Mouse (Mus musculus) left cerebral cortex, postnatal 36 days (tissue): ENCODE measurements at regions not wholly inside any gene's neighbourhood (a gene's known extent, or its start where the extent isn't known, plus 50 kb on each side); places are given as distances from the start of the nearest gene placed in this dataset.

ENCODE experiments used
- DNase-seq, 2 experiments: peaks; one replicate each; pipeline ENCODE4 v3.0.0; 2021 to 2022; ENCODE audit warnings: low spot score in 2 of 2, mixed read lengths in 1 of 2
- intact Hi-C: fragments of 180-260 bp; cut with DNase I; formaldehyde crosslinking; loops from one replicate; pipeline ENCODE4 v1.15.1; 2025

GRCm38 (mm10) chr6:105143870-105144269, 533.6 kb upstream of the Cntn4 start:
- intact Hi-C loops, result no loop called here
- peak; percentile 16 to 28 for DNase-seq
